Mouse (Mus musculus) cerebellum, adult 11-12 months (tissue): ENCODE measurements at regions not wholly inside any gene's neighbourhood (a gene's known extent, or its start where the extent isn't known, plus 50 kb on each side); places are given as distances from the start of the nearest gene placed in this dataset.
A peak's percentile ranks its signal among the peaks of the same experiment; 100 is the strongest.

ENCODE experiments used
- DNase-seq: peaks from one replicate; pipeline ENCODE4 v3.0.0; 2022

DNA sequence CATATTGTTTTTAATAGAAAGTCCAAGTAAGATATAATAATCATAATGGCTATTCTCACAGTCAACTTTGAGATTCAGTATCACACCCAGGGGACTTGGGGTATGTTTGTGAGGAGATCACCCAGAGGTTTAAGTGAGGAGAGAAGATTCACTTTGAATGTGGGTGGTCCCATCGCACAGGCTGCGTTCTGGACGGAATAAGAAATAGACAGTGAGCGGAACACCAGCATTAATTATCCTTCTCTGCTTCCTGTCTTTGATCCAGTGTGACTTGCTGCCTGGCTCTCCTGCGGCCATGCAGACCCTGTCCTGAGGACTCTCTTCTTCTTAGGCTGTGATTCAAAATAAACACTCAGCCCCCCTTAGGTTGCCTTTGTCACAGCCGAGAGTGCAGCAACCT lies 60.6 kb upstream of the Kras start:
- DNase-seq: no peak

DNA sequence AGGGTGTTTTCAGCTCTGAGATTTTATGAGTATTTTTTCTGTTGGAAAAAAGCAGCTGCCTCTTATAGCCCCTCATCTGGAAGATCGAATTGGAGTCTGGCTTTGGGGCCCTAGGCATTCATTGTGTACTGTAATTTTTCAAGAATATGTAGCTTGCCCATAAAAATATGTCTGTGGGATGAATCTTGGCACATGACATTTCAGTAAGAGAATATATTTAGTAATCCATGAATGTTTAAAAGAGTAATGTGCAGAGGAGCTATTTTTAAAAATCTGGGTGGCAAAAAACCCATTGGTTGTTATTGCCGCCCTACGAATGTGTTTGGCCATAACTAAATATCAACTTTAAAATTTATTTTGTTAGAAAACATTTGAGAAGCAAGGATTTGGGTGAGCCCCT lies 59.0 kb upstream of the Kras start:
- no peak for DNase-seq

DNA sequence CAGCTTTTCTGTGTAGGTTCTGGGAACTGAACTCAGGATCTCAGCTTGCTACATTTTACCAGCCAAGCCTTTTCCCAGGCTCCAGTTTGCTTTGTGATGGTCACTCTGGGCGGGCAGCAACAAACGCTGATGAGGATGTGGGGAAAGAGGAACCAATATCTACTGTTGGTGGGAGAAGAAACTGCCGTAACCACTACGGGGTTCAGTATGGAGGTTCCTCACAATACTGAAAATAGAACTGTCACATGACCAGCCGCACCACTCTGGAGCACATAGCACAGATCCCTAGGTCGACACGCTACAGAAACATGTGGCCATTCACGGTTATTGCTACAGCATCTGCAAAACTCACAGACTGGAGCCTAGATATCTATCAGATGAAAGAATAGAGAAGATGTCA lies 57.2 kb upstream of the Kras start:
- no peak for DNase-seq

GRCm38 (mm10) chr6:145306331-145307124 lies 56.5 kb upstream of the Kras start:
- no peak for DNase-seq

DNA sequence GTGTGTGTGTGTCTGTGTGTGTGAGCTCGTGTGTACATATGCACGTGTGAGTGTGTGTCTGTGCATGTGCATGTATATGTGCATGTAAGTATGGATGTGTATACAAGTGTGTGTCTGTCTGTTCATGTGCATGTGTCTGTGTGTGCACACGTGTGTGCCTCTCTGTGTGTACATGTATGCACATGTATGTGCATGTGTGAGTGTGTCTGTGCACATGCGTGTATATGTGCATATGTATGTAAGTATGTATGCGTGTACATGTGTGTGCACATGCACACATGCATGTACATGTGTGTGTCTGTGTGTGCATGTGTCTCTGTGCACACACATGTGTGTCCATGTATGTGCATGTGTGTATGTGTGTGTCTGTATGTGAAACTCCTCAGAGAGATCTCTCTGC lies 55.6 kb upstream of the Kras start:
- DNase-seq: no peak

GRCm38 (mm10) chr6:145303641-145304070 lies 53.6 kb upstream of the Kras start:
- DNase-seq: peak; percentile 12

DNA sequence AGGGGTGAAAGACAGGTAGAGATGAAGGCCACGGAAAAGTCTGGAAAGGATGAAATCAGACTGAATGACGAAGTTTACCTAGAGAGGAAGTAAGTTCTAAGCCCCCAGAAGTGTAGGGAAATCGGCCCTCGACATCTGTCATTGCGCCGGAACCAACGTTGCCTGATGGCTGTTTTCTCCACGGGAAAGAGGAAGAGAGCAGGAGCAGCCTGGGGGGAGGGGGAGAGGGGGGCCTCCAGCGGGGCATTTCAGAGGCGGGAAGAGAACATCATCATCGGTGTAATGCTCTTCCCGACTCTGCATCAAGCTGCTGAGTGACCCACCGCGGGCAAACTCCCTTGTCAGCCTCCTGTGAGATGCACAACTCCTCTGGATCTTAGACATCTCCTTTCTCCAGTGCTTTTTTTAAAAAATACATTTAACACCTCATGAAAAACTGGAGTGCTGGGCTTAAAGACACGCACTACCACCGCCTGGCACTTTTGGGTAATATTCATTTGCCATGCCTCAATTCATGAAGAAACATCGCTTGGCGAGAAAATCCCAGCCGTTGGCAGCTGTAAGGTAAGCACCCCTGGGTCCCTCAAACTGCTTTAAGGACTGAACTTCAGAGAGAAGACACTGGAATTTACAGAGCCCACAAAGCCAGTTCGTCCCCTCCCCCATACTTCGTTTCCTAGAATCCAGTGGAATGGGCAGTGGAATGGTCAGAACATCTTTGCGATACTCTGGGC lies 53.0 kb upstream of the Kras start:
- DNase-seq: no peak

GRCm38 (mm10) chr6:145302105-145302504 lies 52.1 kb upstream of the Kras start:
- no peak for DNase-seq

- DNase-seq: no peak
Measured at GRCm38 (mm10) chr6:145300266-145300858, 50.3 kb upstream of the Kras start.
